Mouse (Mus musculus) ES-Bruce4 (cell line): ENCODE data around the gene Sult2b1.

Source experiments
- CTCF ChIP-seq: IDR thresholded peaks from one replicate; pipeline ENCODE4 v1.8.1; 2011; ENCODE audit warnings: low read depth, low read length
- EP300 ChIP-seq: IDR thresholded peaks from 2 replicates; pipeline ENCODE4 v1.6.1; 2011; ENCODE audit warnings: low read depth, low read length; ENCODE audit not compliant: insufficient read depth
- POLR2A ChIP-seq: IDR thresholded peaks from one replicate; pipeline ENCODE4 v1.8.1; 2011; ENCODE audit warnings: low read length; ENCODE audit not compliant: insufficient read depth

DNA sequence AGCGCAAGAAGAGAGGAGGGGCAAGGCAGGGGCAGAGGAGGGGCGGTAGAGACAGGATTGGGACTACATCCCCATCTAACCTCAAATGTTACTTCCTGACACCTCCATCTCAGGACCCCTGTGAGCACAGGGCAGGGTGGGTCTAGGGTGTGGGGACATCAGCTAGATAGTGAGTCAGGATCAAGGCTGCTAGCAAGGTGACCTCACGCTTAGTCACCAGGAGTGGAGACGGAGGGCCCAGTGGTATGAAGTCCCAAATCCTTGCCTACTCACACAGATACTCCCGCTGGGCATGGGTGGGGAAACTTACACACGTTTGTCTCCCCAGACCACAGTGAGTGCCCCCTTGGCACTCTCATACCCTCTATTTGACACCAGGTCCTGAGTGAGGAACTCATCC, 18.1 kb upstream of the Sult2b1 start:
- TF ChIP-seq POLR2A: no peak
- TF ChIP-seq CTCF: no peak
- no peak for TF ChIP-seq EP300
